In genomic region chr4:122985110-122985509, GRCm38 (mm10) we compare ENCODE assay signal across 9 mouse cellular contexts. TPM values are rescaled to one million over a fixed set of nuclear protein-coding genes. Genes with fewer than 3 reads are reported as not detected.
A peak's percentile ranks its signal among the peaks of the same experiment; 100 is the strongest.
DNase-seq lines count a peak whose midpoint lies in the region; ATAC-seq and TF ChIP-seq lines count a peak whose summit lies in the region.
"Had no signal": no experiment of that assay in that cellular context is flagged by ENCODE, and none has a peak within 500 bp of the region (broad histone marks: within the 10 kb centered on the region; RNA-seq: fewer than 3 reads in every experiment).

No protein-coding gene starts in this region.

- peaks cover 8% of the 10 kb centered on the region; the same call in 1 of the 2 replicates for H3K4me1 ChIP-seq in forebrain, embryonic 15.5 days
- H3K4me1 ChIP-seq in hindbrain, postnatal 0 days (ENCODE audit: insufficient read depth, low read length), result no peaks in the 10 kb centered on the region
- peaks cover 25% of the 10 kb centered on the region for H3K4me1 ChIP-seq in small intestine, adult 2 months (ENCODE audit: control insufficient read depth, insufficient read depth, insufficient read length, low read length)

- TF ChIP-seq CTCF in hindbrain, postnatal 0 days (IDR thresholded peaks at IDR 0.05; ENCODE audit: low read depth), result peak; percentile 94
- peak; percentile 67; the same call in 1 of the 2 replicates for TF ChIP-seq CTCF in small intestine, adult 2 months (IDR thresholded peaks at IDR 0.05; ENCODE audit: extremely low read depth, insufficient read length, insufficient replicate concordance, low read depth, low read length)

- ATAC-seq in forebrain, embryonic 15.5 days (replicated peaks), result peak; percentile 85
- ATAC-seq in hindbrain, postnatal 0 days, result peak; percentile 95

- peaks cover 8% of the 10 kb centered on the region; the same call in 1 of the 2 replicates for H3K27me3 ChIP-seq in forebrain, embryonic 15.5 days
- H3K27me3 ChIP-seq in hindbrain, postnatal 0 days (ENCODE audit: insufficient read depth, low read length), result peaks cover 7% of the 10 kb centered on the region; the same call in 1 of the 2 replicates
- H3K27me3 ChIP-seq in small intestine, adult 2 months (ENCODE audit: control insufficient read depth, insufficient read depth, low read length), result no peaks in the 10 kb centered on the region

- 45% methylated on average over 8 of the region's 8 CpGs for WGBS in forebrain, embryonic 15.5 days
- WGBS in hindbrain, postnatal 0 days, result 26% methylated on average over 8 of the region's 8 CpGs
- WGBS in small intestine, adult 2 months, result 13% methylated on average over 8 of the region's 8 CpGs

- TF ChIP-seq POLR2A in small intestine, adult 2 months (IDR thresholded peaks at IDR 0.05; ENCODE audit: low read depth, low read length), result no peak

- H3K9ac ChIP-seq in forebrain, embryonic 15.5 days (replicated peaks), result no peak overlapping the region
- no peak overlapping the region for H3K9ac ChIP-seq in hindbrain, postnatal 0 days (replicated peaks; ENCODE audit: low read length)

- H3K36me3 ChIP-seq in forebrain, embryonic 15.5 days, result no peaks in the 10 kb centered on the region
- H3K36me3 ChIP-seq in hindbrain, postnatal 0 days (ENCODE audit: insufficient read depth, low read length), result no peaks in the 10 kb centered on the region
- no peaks in the 10 kb centered on the region for H3K36me3 ChIP-seq in small intestine, adult 2 months (ENCODE audit: control insufficient read depth, insufficient read depth, low read length)

- peak; percentile 58 to 85 for DNase-seq in adrenal gland, adult (ENCODE audit: inconsistent age in 2 of 2, low spot score in 1 of 2)
- DNase-seq in adrenal gland, postnatal 4 days (ENCODE audit: low spot score in 2 of 2), result no peak
- peak; percentile 82 for DNase-seq in ZHBTc4 (ENCODE audit: low read depth, low spot score)
- DNase-seq in hindbrain, postnatal 0 days (ENCODE audit: low spot score), result peak; percentile 91
- peak; percentile 53 for DNase-seq in left cerebral cortex, adult 11 months (ENCODE audit: low spot score)
- peak; percentile 84 for DNase-seq in lung, postnatal 36 days

- H3K4me2 ChIP-seq in forebrain, embryonic 15.5 days (replicated peaks), result no peak overlapping the region
- no peak overlapping the region for H3K4me2 ChIP-seq in hindbrain, postnatal 0 days (ENCODE audit: low read depth, low read length)

- no peak overlapping the region for H3K27ac ChIP-seq in forebrain, embryonic 15.5 days (replicated peaks)
- H3K27ac ChIP-seq in hindbrain, postnatal 0 days, result no peak overlapping the region
- H3K27ac ChIP-seq in small intestine, adult 2 months (ENCODE audit: insufficient read depth, low read depth, low read length), result no peak overlapping the region
- H3K27ac ChIP-seq: macrophage had no signal

- no peaks in the 10 kb centered on the region for H3K9me3 ChIP-seq in forebrain, embryonic 15.5 days
- no peaks in the 10 kb centered on the region for H3K9me3 ChIP-seq in hindbrain, postnatal 0 days (ENCODE audit: low read length)

- no peak overlapping the region for H3K4me3 ChIP-seq in forebrain, embryonic 15.5 days
- H3K4me3 ChIP-seq in hindbrain, postnatal 0 days (ENCODE audit: low read length), result no peak overlapping the region
- H3K4me3 ChIP-seq in small intestine, adult 2 months (ENCODE audit: low read depth, low read length), result no peak overlapping the region

RNA-seq across cellular contexts. Expression of gene Mycl, which starts 10.3 kb away (rescaled TPM):
- total RNA-seq in adrenal gland, postnatal 4 days (2021), result 1 to 10 TPM; 2.8 to 2.9 TPM
- 88.8 and 91.3 TPM in 2 replicates for polyA plus RNA-seq in forebrain, embryonic 15.5 days (2015; fragmentation: Nextera tagmentation; extraction: Ambion mirVana)
- 67.5 and 79.4 TPM in 2 replicates for total RNA-seq in hindbrain, postnatal 0 days (2014; rRNA removed)
- polyA plus RNA-seq in hindbrain, postnatal 0 days (2015; fragmentation: Nextera tagmentation; extraction: Ambion mirVana), result 34.3 and 34.8 TPM in 2 replicates
- 3.0 and 7.1 TPM in 2 replicates for polyA plus RNA-seq in small intestine, adult 2 months (2012; rRNA removed)

RNA-seq across cellular contexts. Expression of gene Mfsd2a, which starts 24.1 kb away (rescaled TPM):
- under 1 TPM; 0.59 to 0.90 TPM for total RNA-seq in adrenal gland, postnatal 4 days (2021)
- 33.4 and 35.4 TPM in 2 replicates for polyA plus RNA-seq in forebrain, embryonic 15.5 days (2015; fragmentation: Nextera tagmentation; extraction: Ambion mirVana)
- total RNA-seq in hindbrain, postnatal 0 days (2014; rRNA removed), result 63.6 and 68.0 TPM in 2 replicates
- 34.9 and 42.6 TPM in 2 replicates for polyA plus RNA-seq in hindbrain, postnatal 0 days (2015; fragmentation: Nextera tagmentation; extraction: Ambion mirVana)
- 23.8 and 28.0 TPM in 2 replicates for polyA plus RNA-seq in small intestine, adult 2 months (2012; rRNA removed)
- polyA plus RNA-seq: macrophage had no signal

RNA-seq across cellular contexts. Expression of gene Trit1, which starts 31.3 kb away (rescaled TPM):
- 10 to 100 TPM; 19.1 to 19.7 TPM for total RNA-seq in adrenal gland, postnatal 4 days (2021)
- 31.6 and 33.5 TPM in 2 replicates for polyA plus RNA-seq in forebrain, embryonic 15.5 days (2015; fragmentation: Nextera tagmentation; extraction: Ambion mirVana)
- total RNA-seq in hindbrain, postnatal 0 days (2014; rRNA removed), result 11.1 and 18.5 TPM in 2 replicates
- 17.0 and 18.3 TPM in 2 replicates for polyA plus RNA-seq in hindbrain, postnatal 0 days (2015; fragmentation: Nextera tagmentation; extraction: Ambion mirVana)
- polyA plus RNA-seq in small intestine, adult 2 months (2012; rRNA removed), result 2.5 and 2.7 TPM in 2 replicates

Comparison
In these comparisons a context has a peak if more than half of its experiments do, and no peak if none do; other contexts are left out.
1. DNase-seq: peak in adrenal gland, adult (2 of 2), ZHBTc4 (single experiment), hindbrain, postnatal 0 days (single experiment), left cerebral cortex, adult 11 months (single experiment) and lung, postnatal 36 days (single experiment); none in adrenal gland, postnatal 4 days (0 of 2).